Mouse (Mus musculus) neural tube, embryonic 15.5 days (tissue): ENCODE measurements around the gene Ndn. TPM values are rescaled to one million over a fixed set of nuclear protein-coding genes. Genes with fewer than 3 reads are reported as not detected.

Experiments used
- ATAC-seq: fragments of 200-750 bp; cut with Nextera tagmentation; 2 replicates; pipeline ENCODE4 v1.8.0; 2017; ENCODE audit warnings: mild to moderate bottlenecking, moderate TSS enrichment, moderate library complexity; ENCODE audit not compliant: low FRiP score
- H3K27ac ChIP-seq: fragments of 300-500 bp; sonication (generic); replicated peaks from 2 replicates; pipeline ENCODE4 v1.5.1; 2015; ENCODE audit warnings: mild to moderate bottlenecking, inconsistent platforms
- H3K27me3 ChIP-seq: fragments of 300-500 bp; sonication (generic); replicated peaks from 2 replicates; pipeline ENCODE4 v1.6.1; 2015; ENCODE audit warnings: inconsistent platforms
- H3K36me3 ChIP-seq: fragments of 300-500 bp; sonication (generic); 2 replicates; pipeline ENCODE4 v1.6.1; 2015; ENCODE audit warnings: inconsistent platforms
- H3K4me1 ChIP-seq: fragments of 300-500 bp; sonication (generic); 2 replicates; pipeline ENCODE4 v1.6.1; 2015; ENCODE audit warnings: inconsistent platforms
- H3K4me2 ChIP-seq: fragments of 300-500 bp; sonication (generic); 2 replicates; pipeline ENCODE4 v1.6.1; 2015; ENCODE audit warnings: inconsistent platforms, mild to moderate bottlenecking, moderate library complexity
- H3K4me3 ChIP-seq: fragments of 300-500 bp; sonication (generic); replicated peaks from 2 replicates; pipeline ENCODE4 v1.5.1; 2015; ENCODE audit warnings: mild to moderate bottlenecking, inconsistent platforms
- H3K9ac ChIP-seq: fragments of 300-500 bp; sonication (generic); replicated peaks from 2 replicates; pipeline ENCODE4 v1.6.1; 2015; ENCODE audit warnings: mild to moderate bottlenecking, inconsistent platforms
- H3K9me3 ChIP-seq: fragments of 300-500 bp; sonication (generic); replicated peaks from 2 replicates; pipeline ENCODE4 v1.6.1; 2016; ENCODE audit warnings: inconsistent platforms
- WGBS: fragments of 180-500 bp; shearing (Covaris S2); methylation state at CpG from one replicate; pipeline ENCODE4 v1.1.7; 2015; ENCODE audit warnings: mixed read lengths; 5-methylcytosine and 5-hydroxymethylcytosine counted together
- polyA plus RNA-seq: library from polyadenylated mRNA; unstranded; fragments of >200 nt; fragmentation: Nextera tagmentation; extraction: Ambion mirVana; gene quantifications from 2 replicates; pipeline ENCODE4 v1.2.1, GENCODE M21; 2015

The Ndn gene
- polyA plus RNA-seq, result 397 and 487 TPM in 2 replicates

DNA sequence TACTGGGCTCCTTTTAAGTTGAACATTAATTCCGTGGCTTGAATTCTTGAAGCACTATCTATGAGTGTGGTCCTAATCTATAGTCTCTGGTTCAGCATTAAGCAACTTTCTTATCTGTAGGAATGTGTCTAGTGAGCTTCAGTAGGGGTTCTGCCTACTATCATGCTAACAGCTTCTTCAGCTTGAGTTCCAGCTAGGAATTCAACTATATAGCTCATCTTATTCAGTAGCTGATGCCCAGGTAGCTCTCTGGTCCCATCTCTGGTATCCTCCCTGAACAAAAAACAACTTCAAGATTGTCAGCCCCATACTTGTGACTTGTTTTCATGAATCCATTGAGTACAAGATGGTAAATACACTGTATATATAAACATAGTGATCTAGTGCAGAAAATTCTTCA lies at the start of gene Ndn:
Gene Ndn (plus strand): TSS at position 301 of the 400 bp plus-strand sequence.
- no peaks in the 10 kb centered on the region for H3K36me3 ChIP-seq
- H3K9me3 ChIP-seq, result no peaks in the 10 kb centered on the region
- no peak for ATAC-seq
- H3K9ac ChIP-seq, result no peak within 1 kb of the TSS
- no peak within 1 kb of the TSS for H3K27ac ChIP-seq
- 67% methylated on average over 1 of the region's 1 CpGs for WGBS
- no peak within 1 kb of the TSS for H3K4me3 ChIP-seq
- no peak within 1 kb of the TSS for H3K4me2 ChIP-seq
- peaks cover 4% of the 10 kb centered on the region; the same call in 1 of the 2 replicates for H3K4me1 ChIP-seq
- H3K27me3 ChIP-seq, result no peaks in the 10 kb centered on the region

DNA sequence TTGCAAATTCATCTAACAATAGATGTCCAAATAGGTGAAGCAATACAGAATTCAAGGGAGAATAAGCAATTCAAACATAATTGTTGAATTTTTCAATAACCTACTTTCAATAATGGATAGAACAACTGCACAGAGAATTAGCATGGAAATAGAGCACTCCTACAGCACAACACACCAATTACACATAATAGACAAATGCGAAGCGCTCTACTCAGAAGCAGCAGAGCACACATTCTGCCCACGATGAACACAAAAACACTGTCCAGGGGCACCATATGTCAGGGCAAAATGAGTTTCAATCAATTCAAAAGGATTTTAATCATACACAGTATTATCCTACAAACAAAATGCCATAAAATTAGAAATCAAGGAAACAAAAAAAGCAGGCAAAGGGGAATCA lies 43.9 kb upstream of the Ndn start:
- no peak for ATAC-seq
- no peak overlapping the region for H3K9ac ChIP-seq
- H3K27ac ChIP-seq, result no peak overlapping the region
- H3K4me2 ChIP-seq, result no peak overlapping the region
- no peaks in the 10 kb centered on the region for H3K4me1 ChIP-seq
- no peaks in the 10 kb centered on the region for H3K36me3 ChIP-seq
- no peaks in the 10 kb centered on the region for H3K27me3 ChIP-seq
- H3K4me3 ChIP-seq, result no peak overlapping the region
- no peaks in the 10 kb centered on the region for H3K9me3 ChIP-seq
- WGBS, result 59% methylated on average over 3 of the region's 3 CpGs

DNA sequence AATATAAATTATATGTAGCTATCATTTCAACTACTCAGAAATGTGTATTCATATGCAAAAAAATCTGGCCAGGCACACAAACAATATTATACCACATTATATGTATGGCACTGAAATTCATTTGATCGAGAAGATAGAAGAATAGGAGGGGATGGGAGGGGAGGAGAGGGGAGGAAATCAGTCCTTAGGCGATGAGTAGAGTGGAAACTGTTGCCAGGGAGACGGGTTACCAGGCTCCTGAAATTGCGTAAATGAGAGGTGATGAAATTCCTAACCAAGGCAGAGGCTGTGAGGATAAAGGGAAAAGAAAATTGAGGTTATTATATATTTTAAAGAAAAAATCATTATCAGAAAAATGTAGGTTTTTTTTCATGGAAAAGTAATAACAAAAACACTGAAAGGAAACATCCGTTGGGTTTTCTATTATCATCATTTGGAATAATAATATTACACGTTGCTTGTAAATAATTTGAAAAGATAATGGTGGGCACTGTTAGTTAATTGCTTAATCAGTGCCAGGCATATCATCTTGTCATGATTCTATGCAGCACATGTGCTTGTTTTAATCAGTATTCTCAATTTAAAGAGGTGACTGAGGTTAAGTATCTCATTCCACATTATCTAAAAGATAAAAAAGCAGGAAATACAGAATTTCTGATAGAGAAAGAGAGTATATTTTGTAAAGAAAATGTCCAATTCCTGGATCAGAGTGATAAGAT lies 39.3 kb upstream of the Ndn start:
- H3K27ac ChIP-seq, result no peak overlapping the region

DNA sequence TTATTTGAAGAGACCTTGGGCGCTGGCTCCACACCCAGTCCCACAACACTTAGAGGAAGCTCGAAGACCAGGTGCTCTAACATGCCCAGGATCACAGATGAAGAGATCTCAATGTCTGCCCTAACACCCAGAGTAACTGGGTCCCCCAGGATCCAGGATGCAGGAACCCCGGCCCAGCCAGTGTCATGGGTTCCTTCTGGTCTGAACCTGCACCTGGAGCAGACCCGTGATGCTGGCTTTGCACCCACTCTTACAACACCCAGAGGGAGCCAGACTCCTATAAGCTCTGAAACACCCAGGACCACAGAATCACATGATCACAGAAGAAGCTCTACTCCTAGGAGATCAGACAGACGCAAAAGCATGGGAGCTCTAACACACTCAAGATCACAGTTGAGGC lies 29.6 kb upstream of the Ndn start:
- Histone ChIP-seq H3K27ac (no peak overlapping the region), H3K4me2 (no peak overlapping the region), H3K4me1 (no peaks in the 10 kb centered on the region), H3K36me3 (no peaks in the 10 kb centered on the region), H3K4me3 (no peak overlapping the region), H3K9me3 (no peaks in the 10 kb centered on the region), H3K9ac (no peak overlapping the region), H3K27me3 (no peaks in the 10 kb centered on the region)
- 85% methylated on average over 5 of the region's 5 CpGs for WGBS
- ATAC-seq, result no peak

More for the DNA sequence above, 39.3 kb upstream of the Ndn start:
- Histone ChIP-seq H3K4me2 (no peak overlapping the region), H3K4me3 (no peak overlapping the region), H3K4me1 (no peaks in the 10 kb centered on the region), H3K9me3 (no peaks in the 10 kb centered on the region), H3K36me3 (no peaks in the 10 kb centered on the region), H3K27me3 (no peaks in the 10 kb centered on the region), H3K9ac (no peak overlapping the region)
- peak; percentile 65; the same call in 1 of the 2 replicates for ATAC-seq
- 43% methylated on average over 6 of the region's 6 CpGs for WGBS

DNA sequence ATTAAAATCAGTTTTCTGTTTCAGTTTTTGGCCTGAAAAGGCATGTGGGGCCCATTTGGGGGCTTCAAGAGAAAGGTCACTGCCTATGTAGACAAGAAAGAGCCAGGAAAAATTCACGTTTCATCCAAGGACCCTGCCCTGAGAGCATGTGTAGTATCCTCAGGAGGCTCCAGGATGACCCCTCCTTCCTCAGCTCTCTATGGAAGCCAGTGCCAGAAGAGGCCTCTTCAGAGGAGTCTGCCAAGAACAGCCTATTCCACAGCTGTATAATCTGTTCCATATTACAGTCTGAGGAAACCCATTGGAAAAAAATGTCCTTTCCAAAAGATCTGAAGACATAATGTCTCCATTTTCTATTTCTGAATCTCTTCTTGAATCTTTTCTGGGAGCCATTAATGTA lies 958 bp upstream of the Ndn start:
- no peaks in the 10 kb centered on the region for H3K9me3 ChIP-seq
- no peak overlapping the region for H3K4me2 ChIP-seq
- peaks cover 4% of the 10 kb centered on the region; the same call in 1 of the 2 replicates for H3K4me1 ChIP-seq
- H3K9ac ChIP-seq, result no peak overlapping the region
- H3K27me3 ChIP-seq, result no peaks in the 10 kb centered on the region
- H3K36me3 ChIP-seq, result no peaks in the 10 kb centered on the region
- no peak overlapping the region for H3K4me3 ChIP-seq
- ATAC-seq, result no peak
- no peak overlapping the region for H3K27ac ChIP-seq
- 21% methylated on average over 1 of the region's 1 CpGs for WGBS

DNA sequence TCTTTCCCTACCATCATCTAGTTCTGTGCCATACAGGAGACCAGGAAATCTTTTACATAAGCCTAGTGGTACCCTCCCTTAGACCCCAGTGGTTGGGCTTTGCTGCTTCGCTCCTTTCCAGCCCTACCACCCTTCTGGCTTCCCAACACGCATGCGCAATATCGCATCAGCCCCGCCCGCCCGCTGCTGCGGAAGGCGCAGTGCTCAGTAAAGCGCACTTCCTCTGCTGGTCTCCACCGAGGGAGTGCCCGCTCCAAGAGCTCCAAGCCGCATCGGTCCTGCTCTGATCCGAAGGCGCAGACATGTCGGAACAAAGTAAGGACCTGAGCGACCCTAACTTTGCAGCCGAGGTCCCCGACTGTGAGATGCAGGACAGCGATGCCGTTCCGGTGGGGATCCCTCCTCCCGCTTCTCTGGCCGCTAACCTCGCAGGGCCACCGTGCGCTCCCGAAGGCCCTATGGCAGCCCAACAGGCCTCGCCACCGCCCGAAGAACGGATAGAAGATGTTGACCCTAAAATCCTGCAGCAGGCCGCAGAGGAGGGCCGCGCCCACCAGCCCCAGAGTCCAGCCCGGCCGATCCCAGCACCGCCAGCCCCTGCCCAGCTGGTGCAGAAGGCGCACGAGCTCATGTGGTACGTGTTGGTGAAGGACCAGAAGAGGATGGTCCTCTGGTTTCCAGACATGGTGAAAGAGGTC lies 1.9 kb downstream of the Ndn start:
- Histone ChIP-seq H3K4me3 (peak overlapping the region; percentile 55), H3K4me1 (peaks cover 4% of the 10 kb centered on the region; the same call in 1 of the 2 replicates), H3K36me3 (no peaks in the 10 kb centered on the region), H3K9me3 (no peaks in the 10 kb centered on the region), H3K4me2 (peak overlapping the region; percentile 65), H3K9ac (peak overlapping the region; percentile 65), H3K27me3 (no peaks in the 10 kb centered on the region), H3K27ac (peak overlapping the region; percentile 83)
- ATAC-seq, result peak; percentile 97
- WGBS, result 15% methylated on average over 42 of the region's 42 CpGs

DNA sequence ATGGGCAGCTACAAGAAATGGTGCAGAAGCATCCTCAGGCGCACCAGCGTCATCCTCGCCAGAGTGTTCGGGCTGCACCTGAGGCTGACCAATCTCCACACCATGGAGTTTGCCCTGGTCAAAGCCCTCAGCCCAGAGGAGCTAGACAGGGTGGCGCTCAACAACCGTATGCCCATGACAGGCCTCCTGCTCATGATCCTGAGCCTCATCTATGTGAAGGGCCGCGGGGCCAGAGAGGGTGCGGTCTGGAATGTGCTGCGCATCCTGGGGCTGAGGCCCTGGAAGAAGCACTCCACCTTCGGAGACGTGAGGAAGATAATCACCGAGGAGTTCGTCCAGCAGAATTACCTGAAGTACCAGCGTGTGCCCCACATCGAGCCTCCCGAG lies 2.4 kb downstream of the Ndn start:
- Histone ChIP-seq H3K9me3 (no peaks in the 10 kb centered on the region), H3K4me1 (peaks cover 4% of the 10 kb centered on the region; the same call in 1 of the 2 replicates), H3K4me2 (peak overlapping the region; percentile 65), H3K27ac (peak overlapping the region; percentile 83), H3K27me3 (no peaks in the 10 kb centered on the region), H3K9ac (peak overlapping the region; percentile 65), H3K36me3 (no peaks in the 10 kb centered on the region), H3K4me3 (peak overlapping the region; percentile 55)
- WGBS, result 44% methylated on average over 17 of the region's 17 CpGs
- ATAC-seq, result peak; percentile 50

DNA sequence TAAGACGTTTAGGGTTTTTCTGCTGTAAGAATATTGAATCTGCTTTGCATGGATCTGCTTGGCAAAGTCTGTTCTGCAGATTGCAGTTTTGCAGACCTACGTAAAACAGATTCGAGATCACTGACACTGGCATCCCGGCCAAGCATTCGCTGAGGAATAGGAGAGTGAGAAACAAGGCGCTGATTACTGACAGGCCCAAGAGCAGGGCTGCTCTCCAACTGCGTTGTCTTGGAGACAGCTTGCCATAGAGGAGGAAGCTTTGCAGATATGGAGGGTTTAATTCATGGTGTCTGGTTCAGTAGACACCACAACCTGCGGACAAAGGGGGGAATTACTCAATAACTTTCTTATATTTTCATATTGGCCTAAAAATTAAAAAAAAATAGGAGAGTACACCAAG lies 4.9 kb downstream of the Ndn start:
- no peak overlapping the region for H3K9ac ChIP-seq
- ATAC-seq, result no peak
- no peaks in the 10 kb centered on the region for H3K36me3 ChIP-seq
- WGBS, result 53% methylated on average over 8 of the region's 8 CpGs
- no peaks in the 10 kb centered on the region for H3K9me3 ChIP-seq
- H3K4me3 ChIP-seq, result no peak overlapping the region
- no peaks in the 10 kb centered on the region for H3K27me3 ChIP-seq
- peaks cover 4% of the 10 kb centered on the region; the same call in 1 of the 2 replicates for H3K4me1 ChIP-seq
- no peak overlapping the region for H3K4me2 ChIP-seq
- no peak overlapping the region for H3K27ac ChIP-seq

DNA sequence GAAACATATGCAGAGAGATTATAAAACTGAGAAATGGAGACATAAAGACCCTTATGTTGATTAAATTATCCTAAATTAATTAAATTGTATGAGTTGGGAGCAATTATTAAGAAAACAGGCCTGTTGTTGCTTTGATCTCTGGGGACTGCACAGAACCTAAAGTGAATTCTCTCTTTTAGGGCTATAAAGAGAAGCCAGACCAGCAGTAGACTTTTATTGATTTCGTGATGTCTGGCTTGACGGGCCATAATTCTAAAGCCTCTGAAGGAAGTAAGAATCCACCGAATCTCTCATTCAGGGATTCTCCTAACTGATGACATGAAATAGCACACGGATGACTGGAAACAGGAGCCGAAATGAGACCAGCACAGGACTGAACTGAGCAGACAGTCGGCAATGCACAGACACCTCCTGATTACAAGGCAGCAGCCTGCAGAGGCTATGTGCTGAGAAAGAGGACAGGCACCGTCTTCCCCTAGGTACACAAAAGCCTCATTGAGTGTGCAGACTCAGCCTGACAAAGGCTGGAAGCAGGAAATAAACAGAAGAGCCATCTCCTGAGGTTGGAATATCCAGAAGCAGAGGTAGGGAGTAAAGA lies 18.8 kb downstream of the Ndn start:
- Histone ChIP-seq H3K27ac (peak overlapping the region; percentile 80), H3K9ac (no peak overlapping the region), H3K9me3 (no peaks in the 10 kb centered on the region), H3K4me3 (peak overlapping the region; percentile 28), H3K4me2 (peak overlapping the region; percentile 22), H3K27me3 (no peaks in the 10 kb centered on the region), H3K4me1 (no peaks in the 10 kb centered on the region), H3K36me3 (no peaks in the 10 kb centered on the region)
- 47% methylated on average over 7 of the region's 7 CpGs for WGBS
- peak; percentile 88 for ATAC-seq

DNA sequence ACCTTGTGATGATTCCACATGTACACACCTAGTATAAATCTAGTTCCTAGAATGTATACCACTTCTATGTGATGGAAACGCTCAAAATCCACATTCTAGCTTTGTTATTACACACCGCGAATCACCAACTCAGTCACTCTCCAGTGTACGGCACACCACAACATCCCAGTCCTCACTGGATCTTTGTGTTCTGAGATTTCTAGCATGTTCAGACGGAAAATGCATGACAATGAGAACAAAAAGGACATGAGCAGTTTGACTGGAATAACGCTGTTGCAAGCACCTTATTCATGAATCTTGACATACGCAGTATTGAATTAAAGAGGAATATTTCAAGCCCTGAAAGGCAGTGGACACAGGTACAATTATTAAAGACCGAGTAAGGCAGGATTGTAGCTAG lies 20.4 kb downstream of the Ndn start:
- H3K4me3 ChIP-seq, result peak overlapping the region; percentile 27
- peak overlapping the region; percentile 78 for H3K27ac ChIP-seq
- H3K9ac ChIP-seq, result 0 out of 2 replicates have a peak overlapping the region, but pooled peaks have one; percentile 28
- no peaks in the 10 kb centered on the region for H3K36me3 ChIP-seq
- H3K9me3 ChIP-seq, result no peaks in the 10 kb centered on the region
- peak; percentile 50; the same call in 1 of the 2 replicates for ATAC-seq
- WGBS, result 56% methylated on average over 8 of the region's 8 CpGs
- H3K4me1 ChIP-seq, result no peaks in the 10 kb centered on the region
- no peaks in the 10 kb centered on the region for H3K27me3 ChIP-seq
- peak overlapping the region; percentile 34; the same call in 1 of the 2 replicates for H3K4me2 ChIP-seq

DNA sequence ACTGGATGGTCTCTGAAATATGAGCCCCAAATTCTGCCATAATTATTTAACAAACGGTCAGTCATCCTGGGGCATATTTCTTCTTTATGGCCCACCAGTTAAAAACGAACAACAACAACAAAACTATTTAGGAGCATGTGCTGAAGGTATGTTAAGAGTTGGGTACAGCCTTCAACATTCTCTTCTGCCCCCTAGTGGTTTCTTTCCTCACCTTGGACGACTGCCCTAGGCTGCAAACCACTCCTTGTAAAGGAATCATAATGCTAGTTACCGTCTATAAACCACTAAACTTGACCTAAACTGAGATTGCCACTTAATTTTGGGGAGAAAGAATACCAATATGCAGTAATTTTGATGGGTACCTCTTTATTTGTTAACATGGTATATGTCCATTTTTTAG lies 29.3 kb downstream of the Ndn start:
- no peaks in the 10 kb centered on the region for H3K9me3 ChIP-seq
- H3K36me3 ChIP-seq, result no peaks in the 10 kb centered on the region
- ATAC-seq, result no peak
- no peak overlapping the region for H3K4me3 ChIP-seq
- 31% methylated on average over 4 of the region's 4 CpGs for WGBS
- peak overlapping the region; percentile 62 for H3K4me2 ChIP-seq
- no peak overlapping the region for H3K27ac ChIP-seq
- H3K4me1 ChIP-seq, result peaks cover 16% of the 10 kb centered on the region
- no peak overlapping the region for H3K9ac ChIP-seq
- H3K27me3 ChIP-seq, result no peaks in the 10 kb centered on the region
